Mouse (Mus musculus) spleen, adult 2 months (tissue): ENCODE results near the gene Vim. TPM values are rescaled to one million over a fixed set of nuclear protein-coding genes. Genes with fewer than 3 reads are reported as not detected.

ENCODE experiments used
- DNase-seq, 2 experiments: peaks; one replicate each; pipeline versions ENCODE4 v3.0.0 to v3.0.0-alpha.2; 2012 to 2021; ENCODE audit warnings: low spot score in 2 of 2, low read depth in 1 of 2
- H3K27ac ChIP-seq: fragments of 200-500 bp; 2 replicates; pipeline ENCODE4 v1.5.1; 2012; ENCODE audit warnings: low read length, inconsistent platforms; ENCODE audit not compliant: insufficient read depth
- H3K27me3 ChIP-seq: fragments of 200-500 bp; 2 replicates; pipeline ENCODE4 v1.6.1; 2012; ENCODE audit warnings: mild to moderate bottlenecking, moderate library complexity, low read length, inconsistent platforms; ENCODE audit not compliant: control insufficient read depth, insufficient read depth
- H3K36me3 ChIP-seq: fragments of 200-500 bp; 2 replicates; pipeline ENCODE4 v1.6.1; 2012; ENCODE audit warnings: mild to moderate bottlenecking, low read length, inconsistent platforms; ENCODE audit not compliant: control insufficient read depth, insufficient read depth
- H3K4me1 ChIP-seq: fragments of 200-500 bp; 2 replicates; pipeline ENCODE4 v1.6.1; 2011; ENCODE audit warnings: inconsistent platforms; ENCODE audit not compliant: control insufficient read depth, insufficient read depth, insufficient read length
- H3K4me3 ChIP-seq: fragments of 200-500 bp; 2 replicates; pipeline ENCODE4 v1.5.1; 2011; ENCODE audit warnings: mild to moderate bottlenecking, inconsistent platforms; ENCODE audit not compliant: insufficient read depth, insufficient read length; ENCODE audit errors: extremely low read depth
- CTCF ChIP-seq: fragments of 200-500 bp; IDR thresholded peaks from 2 replicates; pipeline ENCODE4 v1.5.1; 2011; ENCODE audit warnings: mild to moderate bottlenecking, inconsistent platforms; ENCODE audit not compliant: insufficient read depth, insufficient read length, insufficient replicate concordance; ENCODE audit errors: extremely low read depth
- POLR2A ChIP-seq: fragments of 200-500 bp; IDR thresholded peaks from 2 replicates; pipeline ENCODE4 v1.6.1; 2011; ENCODE audit warnings: low read depth, low read length, inconsistent platforms
- WGBS: fragments of 180-500 bp; shearing (Covaris S2); methylation state at CpG from one replicate; pipeline ENCODE4 v1.1.7; 2018; 5-methylcytosine and 5-hydroxymethylcytosine counted together
- polyA plus RNA-seq: library from polyadenylated mRNA; depleted of rRNA; stranded (reverse); fragments of >200 nt; gene quantifications from 2 replicates; pipeline ENCODE4 v1.2.3, GENCODE M21; 2012

The Vim gene
- polyA plus RNA-seq, 1 experiment = 718 TPM

DNA sequence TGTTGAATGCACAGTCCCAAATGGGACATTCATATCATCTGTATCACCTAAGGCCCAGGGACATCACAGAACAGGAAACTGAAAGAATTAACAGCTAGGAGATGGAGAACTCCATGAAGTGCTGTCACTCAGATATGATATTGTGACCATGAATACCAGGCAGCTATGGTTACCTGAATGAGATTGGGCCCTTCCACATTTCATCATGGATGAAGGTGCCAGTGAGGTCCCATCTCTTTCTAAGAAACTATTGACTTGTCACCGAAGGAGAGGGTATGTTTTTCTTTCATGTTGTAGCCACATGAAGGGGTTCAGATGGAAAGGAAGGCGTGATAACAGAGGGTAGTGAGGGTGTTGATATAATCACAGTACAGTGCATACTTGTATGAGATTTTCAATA lies 13.3 kb upstream of the Vim start:
- no peak for TF ChIP-seq POLR2A
- TF ChIP-seq CTCF = no peak
- Histone ChIP-seq H3K27me3 (no peaks in the 10 kb centered on the region), H3K36me3 (no peaks in the 10 kb centered on the region), H3K27ac (no peak overlapping the region), H3K4me3 (no peak overlapping the region), H3K4me1 (peaks cover 23% of the 10 kb centered on the region)
- WGBS = 76% methylated on average over 2 of the region's 2 CpGs
- DNase-seq = no peak

DNA sequence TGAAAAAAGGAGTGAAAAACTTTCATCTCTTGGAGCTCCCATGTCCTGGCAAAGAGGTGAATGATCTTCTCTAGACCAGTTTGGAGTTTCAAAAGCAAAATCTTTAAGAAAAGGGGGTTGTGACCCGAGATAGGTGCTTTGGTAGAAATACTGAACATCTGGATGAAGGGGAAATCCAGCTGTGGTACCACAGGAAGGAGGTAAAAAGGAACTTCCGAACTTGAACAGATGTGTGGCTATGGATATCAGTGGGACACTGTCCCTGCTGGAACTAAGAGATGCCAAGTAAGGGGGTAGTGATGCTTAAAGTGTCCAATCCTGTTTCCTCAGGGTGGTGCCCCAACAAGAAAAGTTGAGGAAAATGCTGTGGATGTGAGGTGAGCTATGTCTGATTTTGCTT lies 3.6 kb upstream of the Vim start:
- no peak for TF ChIP-seq CTCF
- no peak for TF ChIP-seq POLR2A
- WGBS = 65% methylated on average over 2 of the region's 2 CpGs
- no peak overlapping the region for H3K27ac ChIP-seq
- no peaks in the 10 kb centered on the region for H3K36me3 ChIP-seq
- H3K27me3 ChIP-seq = no peaks in the 10 kb centered on the region
- H3K4me3 ChIP-seq = no peak overlapping the region
- DNase-seq = no peak
- H3K4me1 ChIP-seq = no peaks in the 10 kb centered on the region; the same call in 1 of the 2 replicates

DNA sequence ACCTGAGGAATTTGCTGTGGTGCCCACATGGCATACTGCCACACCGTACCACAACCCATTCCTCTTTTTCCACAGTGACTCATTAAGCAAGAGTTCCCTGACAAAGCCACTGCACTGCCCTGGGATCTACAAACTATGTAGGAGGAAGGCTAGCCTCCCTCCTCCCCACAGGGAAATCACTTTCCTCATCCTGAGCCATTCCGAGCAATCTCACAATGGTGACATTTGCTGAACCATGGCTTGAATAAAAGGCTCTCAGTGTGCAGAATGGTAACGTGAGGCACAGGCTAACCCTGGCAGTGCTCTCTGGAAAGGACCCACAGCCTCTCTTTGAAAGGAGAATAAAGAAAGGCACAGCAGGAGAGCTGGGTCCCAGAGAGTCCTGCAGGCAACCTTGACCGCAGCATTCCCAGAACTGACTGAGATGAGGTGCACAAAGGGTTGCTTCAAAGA lies 1.6 kb upstream of the Vim start:
- no peak for DNase-seq
- TF ChIP-seq POLR2A (no peak), CTCF (no peak)

DNA sequence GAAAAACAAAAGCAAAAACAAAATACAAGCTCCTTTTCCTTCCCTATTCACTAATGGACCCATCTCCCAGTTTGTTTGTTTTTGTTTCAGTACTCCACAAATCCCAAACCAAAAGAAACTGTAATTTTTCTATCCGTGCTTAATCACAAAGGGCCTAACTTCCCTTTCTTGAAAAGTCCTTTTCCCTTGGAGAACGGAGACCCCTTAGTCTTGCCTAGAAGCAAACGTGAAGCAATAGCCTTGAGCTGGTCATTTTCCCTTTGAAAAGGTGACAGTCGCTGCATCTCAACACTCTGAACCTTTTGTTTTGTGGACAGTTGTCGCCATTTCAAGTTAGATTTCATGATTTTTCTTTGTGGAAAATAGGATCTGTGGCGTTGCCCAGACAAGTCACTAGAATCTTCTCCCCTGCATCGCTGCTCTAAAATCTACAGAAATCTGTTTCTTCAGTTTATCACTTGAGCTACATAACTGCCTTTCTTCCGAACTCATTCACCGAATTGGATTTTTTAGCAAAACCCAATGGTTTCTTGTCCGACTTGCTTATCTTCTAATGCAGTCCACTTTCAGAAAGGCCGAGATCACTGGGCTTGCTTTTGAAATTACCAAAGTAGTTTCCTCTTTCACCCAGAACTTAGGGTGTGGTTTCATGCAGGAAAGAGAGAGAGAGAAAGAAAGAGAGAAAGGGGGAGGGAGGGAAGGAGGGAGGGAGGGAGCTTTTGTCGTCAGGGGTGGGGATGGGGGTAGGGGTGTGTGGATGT lies 900 bp upstream of the Vim start:
- peaks cover 5% of the 10 kb centered on the region for H3K36me3 ChIP-seq
- peak overlapping the region; percentile 72 for H3K4me3 ChIP-seq
- 9% methylated on average over 12 of the region's 12 CpGs for WGBS
- TF ChIP-seq CTCF = no peak
- TF ChIP-seq POLR2A = no peak; the same call in 1 of the 2 replicates
- no peak for DNase-seq
- peaks cover 5% of the 10 kb centered on the region for H3K4me1 ChIP-seq
- no peaks in the 10 kb centered on the region for H3K27me3 ChIP-seq
- peak overlapping the region; percentile 43; the same call in 1 of the 2 replicates for H3K27ac ChIP-seq

More for the DNA sequence above, 1.6 kb upstream of the Vim start:
- Histone ChIP-seq H3K4me3 (no peak overlapping the region), H3K27ac (peak overlapping the region; percentile 2; the same call in 1 of the 2 replicates), H3K36me3 (peaks cover 5% of the 10 kb centered on the region), H3K27me3 (no peaks in the 10 kb centered on the region), H3K4me1 (peaks cover 5% of the 10 kb centered on the region)
- WGBS = 75% methylated on average over 4 of the region's 4 CpGs

DNA sequence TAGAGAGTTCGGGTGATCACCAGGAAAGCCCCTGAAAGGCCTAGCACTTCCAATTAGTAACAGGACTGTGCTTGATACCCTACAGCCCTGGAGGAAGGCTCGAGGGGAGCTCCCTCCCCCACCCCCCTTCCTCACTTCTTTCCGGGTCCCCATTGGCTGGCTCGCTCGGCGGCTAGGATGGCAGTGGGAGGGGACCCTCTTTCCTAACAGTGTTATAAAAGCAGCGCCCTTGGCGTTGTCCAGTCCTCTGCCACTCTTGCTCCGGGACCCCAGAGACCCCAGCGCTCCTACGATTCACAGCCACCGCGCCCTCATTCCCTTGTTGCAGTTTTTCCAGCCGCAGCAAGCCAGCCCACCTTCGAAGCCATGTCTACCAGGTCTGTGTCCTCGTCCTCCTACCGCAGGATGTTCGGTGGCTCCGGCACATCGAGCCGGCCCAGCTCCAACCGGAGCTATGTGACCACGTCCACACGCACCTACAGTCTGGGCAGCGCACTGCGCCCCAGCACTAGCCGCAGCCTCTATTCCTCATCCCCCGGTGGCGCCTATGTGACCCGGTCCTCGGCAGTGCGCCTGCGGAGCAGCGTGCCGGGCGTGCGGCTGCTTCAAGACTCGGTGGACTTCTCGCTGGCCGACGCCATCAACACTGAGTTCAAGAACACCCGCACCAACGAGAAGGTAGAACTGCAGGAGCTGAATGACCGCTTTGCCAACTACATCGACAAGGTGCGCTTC lies 506 bp downstream of the Vim start:
- peak in 1 of 2 experiments; percentile 63 for DNase-seq
- no peaks in the 10 kb centered on the region for H3K27me3 ChIP-seq
- H3K4me1 ChIP-seq = peaks cover 5% of the 10 kb centered on the region
- peak overlapping the region; percentile 72 for H3K4me3 ChIP-seq
- H3K27ac ChIP-seq = peak overlapping the region; percentile 92
- WGBS = under 1% methylated on average over 46 of the region's 46 CpGs
- peaks cover 15% of the 10 kb centered on the region for H3K36me3 ChIP-seq
- TF ChIP-seq CTCF (no peak), POLR2A (peak; percentile 67; the same call in 1 of the 2 replicates)

DNA sequence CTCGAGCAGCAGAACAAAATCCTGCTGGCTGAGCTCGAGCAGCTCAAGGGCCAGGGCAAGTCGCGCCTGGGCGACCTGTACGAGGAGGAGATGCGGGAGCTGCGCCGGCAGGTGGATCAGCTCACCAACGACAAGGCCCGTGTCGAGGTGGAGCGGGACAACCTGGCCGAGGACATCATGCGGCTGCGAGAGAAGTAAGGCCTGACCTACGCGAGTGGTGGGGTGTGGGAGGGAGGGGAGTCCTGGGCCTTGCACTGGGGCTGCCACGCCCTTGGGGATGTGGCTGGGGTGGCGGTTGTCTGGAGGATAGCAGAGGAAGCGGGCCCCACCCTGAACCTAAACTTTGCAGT lies 1.0 kb downstream of the Vim start:
- Histone ChIP-seq H3K36me3 (peaks cover 19% of the 10 kb centered on the region), H3K27me3 (no peaks in the 10 kb centered on the region), H3K4me1 (peaks cover 5% of the 10 kb centered on the region), H3K4me3 (peak overlapping the region; percentile 72), H3K27ac (peak overlapping the region; percentile 92)
- WGBS = under 1% methylated on average over 21 of the region's 21 CpGs
- TF ChIP-seq POLR2A = peak; percentile 22; the same call in 1 of the 2 replicates
- no peak for TF ChIP-seq CTCF
- peak in 1 of 2 experiments; percentile 75 for DNase-seq
